Mouse (Mus musculus): Measurements from ENCODE around the gene Olfr288. TPM values are rescaled to one million over a fixed set of nuclear protein-coding genes. Genes with fewer than 3 reads are reported as not detected.
A peak's percentile ranks its signal among the peaks of the same experiment; 100 is the strongest.

Gene Olfr288
- total RNA-seq (2021) = not detected

DNA sequence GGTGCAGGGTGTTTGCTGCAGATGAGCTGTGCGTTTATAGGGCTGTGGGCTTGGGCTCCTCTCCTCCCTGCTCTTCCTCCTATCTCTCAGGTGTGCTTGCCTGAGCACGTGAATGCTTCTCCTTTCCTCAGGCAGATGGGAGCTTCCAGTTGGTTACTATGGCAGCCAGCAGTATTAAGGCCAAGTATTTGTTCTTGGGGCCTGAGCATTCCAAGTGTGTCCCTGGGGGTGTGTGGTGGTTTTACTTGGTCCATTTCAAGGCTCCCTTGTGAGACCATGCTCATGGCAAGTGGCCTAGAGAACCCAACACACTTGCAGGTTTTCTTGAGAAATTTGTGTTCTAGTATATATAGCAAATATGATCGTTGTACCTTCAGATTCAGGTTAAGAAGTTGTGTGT is at the start of gene Olfr288:
Gene Olfr288 (minus strand): TSS at position 101 of the 400 bp plus-strand sequence.
- DNase-seq (ENCODE audit: low spot score) = no peak
- intact Hi-C loops (cut with DNase I) = no loop called here

DNA sequence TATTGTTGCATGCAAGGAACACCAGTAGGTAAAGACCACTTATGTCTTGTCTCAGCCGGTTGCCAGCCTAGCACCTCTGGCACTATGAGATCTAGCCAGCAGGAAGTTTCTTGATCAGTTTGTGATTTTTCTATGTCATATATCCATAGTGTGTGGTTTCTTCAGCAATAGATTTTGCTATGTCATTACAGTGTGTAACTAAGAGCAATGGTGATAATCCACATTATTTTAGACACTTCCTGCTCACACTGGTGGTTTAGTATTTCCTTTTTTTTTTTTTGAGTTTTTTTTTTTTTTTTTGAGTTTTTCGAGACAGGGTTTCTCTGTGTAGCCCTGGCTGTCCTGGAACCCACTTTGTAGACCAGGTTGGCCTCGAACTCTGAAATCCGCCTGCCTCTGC is 40.1 kb upstream of the Olfr288 start:
- DNase-seq (ENCODE audit: low spot score) = no peak

DNA sequence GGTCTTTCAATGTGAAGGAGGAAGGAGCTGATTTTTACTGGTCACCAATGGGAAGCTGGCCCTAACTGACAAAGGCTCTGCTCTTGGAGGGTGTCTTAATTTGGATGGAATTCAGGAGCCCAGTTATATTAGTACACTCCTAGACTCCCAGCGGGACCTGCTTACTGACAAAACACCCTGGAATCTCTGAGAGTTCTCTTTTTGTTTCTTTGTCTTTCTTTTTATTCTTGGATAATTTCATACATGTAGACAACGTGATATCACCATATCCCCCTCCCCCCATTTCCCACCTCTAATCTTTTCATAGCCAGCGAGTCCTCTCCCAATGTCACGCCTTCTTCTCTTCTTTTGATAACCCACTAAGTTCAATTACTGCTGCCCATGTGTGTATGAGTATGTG is 39.0 kb upstream of the Olfr288 start, which contains the start of gene Olfr286:
Gene Olfr286 (minus strand): TSS at position 101 of the 400 bp plus-strand sequence.
- DNase-seq (ENCODE audit: low spot score) = no peak
- intact Hi-C loops (cut with DNase I) = no loop called here

More for the DNA sequence above, 40.1 kb upstream of the Olfr288 start:
- intact Hi-C loops (cut with DNase I) = no loop called here

DNA sequence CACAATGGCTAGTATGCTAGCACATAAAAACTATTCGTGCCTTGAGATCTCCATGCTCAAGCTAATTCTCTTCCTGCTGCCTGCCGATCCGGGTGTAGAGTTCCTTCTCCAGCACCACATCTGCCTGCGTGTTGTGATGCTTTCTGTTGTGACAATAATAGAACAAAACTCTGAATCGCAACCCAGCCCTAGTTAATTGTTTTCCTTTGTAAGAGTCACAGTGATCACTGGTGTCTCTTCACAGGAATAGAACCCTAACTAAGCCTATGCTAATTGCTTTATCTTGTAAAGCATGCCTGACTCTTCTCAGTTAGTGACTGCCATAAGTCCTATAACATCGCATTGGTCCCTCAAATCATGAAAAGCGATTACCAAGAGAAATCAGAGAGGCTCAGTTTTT is 30.8 kb upstream of the Olfr288 start:
- no peak for DNase-seq (ENCODE audit: low spot score)
- intact Hi-C loops (cut with DNase I) = no loop called here

DNA sequence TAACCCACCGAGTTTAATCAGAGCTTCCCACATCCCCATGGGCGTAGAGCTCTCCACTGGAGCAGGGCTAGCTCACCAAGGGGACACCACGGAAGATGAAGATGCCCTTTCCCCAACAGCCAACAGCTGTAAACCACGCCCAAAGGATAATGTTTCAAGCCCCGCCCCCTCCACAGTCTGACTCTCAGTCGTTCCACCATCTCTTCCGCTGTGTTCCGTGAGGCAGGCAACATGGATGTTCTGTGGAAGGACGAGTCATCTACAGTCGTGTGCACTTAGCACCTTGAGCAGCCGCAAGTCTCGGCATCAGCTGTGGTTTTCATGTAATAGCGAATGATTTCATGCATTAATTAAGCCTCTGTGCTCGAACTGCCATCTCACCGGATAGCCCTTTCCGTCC is 30.3 kb upstream of the Olfr288 start:
- intact Hi-C loops (cut with DNase I) = no loop called here
- DNase-seq (ENCODE audit: low spot score) = no peak

DNA sequence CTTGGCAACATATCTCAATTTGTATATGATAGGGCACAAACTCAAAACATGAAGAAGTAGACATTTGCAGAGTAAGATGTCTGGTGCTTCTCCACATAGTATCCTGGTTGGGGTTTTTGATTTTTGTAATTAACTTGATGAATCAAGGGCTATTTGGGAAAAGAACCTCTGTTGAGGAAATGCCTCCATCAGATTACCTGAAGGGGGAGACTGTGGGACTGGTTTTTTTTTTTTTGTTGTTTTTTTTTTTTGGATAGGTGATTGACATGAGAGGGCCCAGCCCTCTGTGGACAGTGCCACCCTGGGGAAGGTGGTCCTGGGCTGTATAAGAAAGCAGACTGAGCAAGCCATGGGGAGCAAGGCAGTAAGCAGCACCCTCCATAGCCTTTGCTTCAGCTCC is 27.0 kb upstream of the Olfr288 start:
- no peak for DNase-seq (ENCODE audit: low spot score)
- intact Hi-C loops (cut with DNase I) = no loop called here

DNA sequence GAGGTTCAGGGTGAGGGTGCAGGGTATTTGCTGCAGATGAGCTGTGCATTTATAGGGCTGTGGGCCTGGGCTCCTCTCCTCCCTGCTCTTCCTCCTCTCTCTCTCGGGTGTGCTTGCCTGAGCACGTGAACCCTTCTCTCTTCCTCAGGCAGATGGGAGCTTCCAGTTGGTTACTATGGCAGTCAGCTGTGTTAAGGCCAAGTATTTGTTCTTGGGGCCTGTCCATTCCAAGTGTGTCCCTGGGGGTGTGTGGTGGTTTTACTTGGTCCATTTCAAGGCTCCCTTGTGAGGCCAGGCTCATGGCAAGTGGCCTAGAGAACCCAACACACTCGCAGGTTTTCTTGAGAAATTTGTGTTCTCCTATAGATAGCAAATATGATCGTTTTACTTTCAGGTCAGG is 25.5 kb upstream of the Olfr288 start, which contains the start of the genes Gm44579 and Olfr287:
Gene Gm44579 (minus strand): TSS at position 101 of the 400 bp plus-strand sequence.
Gene Olfr287 (minus strand): TSS at position 180 of the 400 bp plus-strand sequence.
- intact Hi-C loops (cut with DNase I) = no loop called here
- no peak for DNase-seq (ENCODE audit: low spot score)

DNA sequence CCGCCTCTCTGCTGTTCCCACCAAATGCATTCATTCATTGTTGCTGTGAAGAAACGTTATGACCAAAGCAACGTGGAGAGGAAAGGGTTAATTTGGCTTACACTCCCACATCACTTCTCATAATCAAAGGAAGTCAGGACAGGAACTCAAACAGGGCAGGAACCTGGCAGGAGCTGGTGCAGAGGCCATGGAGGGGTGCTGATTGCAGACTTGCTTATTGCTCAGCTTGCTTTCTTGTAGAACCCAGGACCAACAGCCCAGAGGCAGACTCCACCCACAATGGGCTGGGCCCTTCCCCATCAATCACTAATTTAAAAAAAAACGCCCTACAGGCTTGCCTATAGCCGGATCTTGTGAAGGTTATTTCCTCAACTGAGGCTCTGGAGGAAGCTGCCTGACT is 18.8 kb upstream of the Olfr288 start:
- intact Hi-C loops (cut with DNase I) = no loop called here
- no peak for DNase-seq (ENCODE audit: low spot score)

DNA sequence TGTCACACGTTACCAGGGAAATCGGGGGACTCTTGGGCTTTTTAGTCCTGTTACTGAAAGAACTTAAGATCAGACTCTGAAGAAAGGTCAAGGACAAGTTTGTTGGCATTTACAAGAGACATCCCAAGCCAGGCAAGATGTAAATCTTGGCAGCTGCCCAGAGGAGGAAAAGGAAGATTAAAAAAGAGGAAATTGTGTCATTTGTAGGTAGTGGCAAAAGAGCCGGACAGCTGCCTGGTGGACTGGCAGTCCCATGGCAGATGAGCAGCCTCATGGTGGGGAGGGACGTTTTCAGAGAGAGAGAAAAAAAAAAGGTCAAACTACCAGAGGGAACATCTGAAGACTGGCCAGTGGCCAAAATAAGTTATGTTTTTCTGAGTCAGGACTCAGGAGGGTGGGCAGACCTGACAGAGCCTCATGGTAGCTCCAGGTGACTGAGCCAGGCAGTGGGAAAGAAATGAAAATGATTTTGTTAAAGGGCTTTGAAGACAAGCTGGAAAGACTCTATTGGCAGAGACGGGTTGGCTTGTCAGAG is 18.1 kb upstream of the Olfr288 start:
- intact Hi-C loops (cut with DNase I) = no loop called here
- DNase-seq (ENCODE audit: low spot score) = no peak

DNA sequence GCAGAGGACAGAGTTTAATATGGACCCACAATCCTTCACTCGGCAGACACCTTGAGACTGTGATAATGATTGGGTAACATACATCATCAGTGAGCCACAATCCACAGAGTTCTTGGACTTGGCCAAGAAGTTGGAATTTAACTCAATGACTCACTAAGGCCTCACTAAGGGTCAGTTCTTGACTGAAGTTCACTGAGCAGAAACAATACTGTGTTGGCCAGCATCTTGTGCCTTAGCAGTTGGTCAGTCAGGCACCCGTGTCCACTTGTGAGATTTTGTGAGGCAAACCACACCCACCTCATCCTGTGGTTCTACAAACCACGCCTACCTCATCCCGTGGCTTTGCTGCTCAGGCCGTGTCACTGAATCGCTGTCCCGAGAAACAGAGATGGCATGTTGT is 14.3 kb upstream of the Olfr288 start:
- no peak for DNase-seq (ENCODE audit: low spot score)
- intact Hi-C loops (cut with DNase I) = no loop called here

DNA sequence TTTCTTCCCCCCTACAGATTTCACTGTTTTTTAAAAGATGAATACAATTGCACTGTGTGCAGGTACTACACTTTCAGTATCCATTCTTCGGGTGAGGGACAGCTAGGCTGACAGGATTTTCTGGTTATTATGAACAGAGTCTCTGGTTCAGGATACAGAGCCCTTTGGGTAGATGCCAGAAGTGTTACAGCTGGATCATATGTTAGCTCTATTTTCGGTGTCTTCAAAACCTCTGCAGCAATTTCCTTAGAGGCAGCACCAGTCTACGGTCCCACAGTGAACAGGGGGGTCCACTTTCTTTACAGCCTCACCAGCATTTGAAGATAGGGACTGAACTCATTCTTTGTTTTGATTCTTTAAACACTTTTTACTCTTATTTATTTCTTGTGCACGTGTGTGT is 10.9 kb downstream of the Olfr288 start:
- intact Hi-C loops (cut with DNase I) = no loop called here
- no peak for DNase-seq (ENCODE audit: low spot score)

DNA sequence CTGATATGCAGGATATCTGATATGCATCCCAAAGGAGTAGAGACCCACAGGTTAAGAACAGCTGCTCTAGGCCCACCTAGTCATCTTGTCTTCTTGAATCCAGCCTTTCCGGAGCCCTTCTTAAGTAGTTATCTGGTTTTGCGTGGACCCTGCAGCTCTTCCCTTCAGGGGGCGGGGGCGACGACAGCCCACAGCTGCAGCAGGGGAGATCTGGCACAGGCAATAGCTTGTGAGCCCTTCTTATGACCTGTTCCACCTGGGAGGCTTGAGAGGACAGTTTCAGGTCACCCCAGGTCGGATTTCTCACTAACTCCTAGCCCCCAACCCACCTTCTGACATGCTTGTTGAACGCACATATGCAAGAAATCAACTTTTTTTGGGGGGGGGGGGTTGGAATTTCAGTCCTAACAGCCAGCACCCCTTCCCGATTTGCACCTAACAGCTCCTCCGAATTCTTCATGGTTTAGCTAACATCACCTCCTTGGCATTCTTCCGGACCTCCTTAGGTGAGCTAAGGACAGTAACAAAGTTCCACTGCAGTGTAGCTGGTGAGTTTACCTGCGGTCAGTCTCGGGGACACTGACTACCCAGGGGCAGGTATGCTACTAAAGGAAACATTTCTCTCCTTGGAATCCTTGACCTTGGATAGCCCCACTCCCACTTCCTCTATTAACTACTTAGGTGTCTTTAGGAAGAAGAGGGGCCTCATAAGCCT is 13.3 kb downstream of the Olfr288 start:
- intact Hi-C loops (cut with DNase I) = loop anchor here (2.0 kb wide), 1 partner anchor 207 kb away; no protein-coding TSS in a partner anchor
- DNase-seq (ENCODE audit: low spot score) = no peak

DNA sequence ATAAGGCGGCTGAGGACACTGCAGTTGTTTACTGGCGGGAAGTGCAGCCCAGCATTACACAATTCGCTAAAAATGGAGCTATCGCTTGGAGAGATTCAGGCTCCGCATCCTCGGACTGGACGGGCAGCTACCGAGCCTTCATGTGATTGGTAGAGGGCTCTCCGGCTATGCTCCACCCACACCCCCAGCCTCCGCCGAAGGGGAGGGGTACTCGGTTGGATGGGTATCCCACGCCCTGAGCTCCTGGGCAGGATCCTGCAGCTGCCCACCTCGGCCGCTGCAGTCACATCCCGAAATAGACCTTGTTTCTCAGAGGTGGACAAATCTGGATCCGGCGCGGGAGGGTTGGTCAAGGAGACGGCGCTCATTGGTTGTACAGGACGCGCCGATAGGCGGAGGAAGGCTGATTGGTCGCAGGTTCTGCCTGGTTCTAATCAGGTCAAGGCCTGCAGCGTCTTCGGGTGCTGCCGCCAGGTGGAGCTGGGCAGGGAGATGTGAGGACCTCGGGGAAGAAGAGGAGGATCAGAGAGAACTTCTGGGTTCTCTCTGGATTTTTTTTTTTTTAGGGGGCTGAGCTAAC is 14.1 kb downstream of the Olfr288 start:
- DNase-seq (ENCODE audit: low spot score) = peak; percentile 93

DNA sequence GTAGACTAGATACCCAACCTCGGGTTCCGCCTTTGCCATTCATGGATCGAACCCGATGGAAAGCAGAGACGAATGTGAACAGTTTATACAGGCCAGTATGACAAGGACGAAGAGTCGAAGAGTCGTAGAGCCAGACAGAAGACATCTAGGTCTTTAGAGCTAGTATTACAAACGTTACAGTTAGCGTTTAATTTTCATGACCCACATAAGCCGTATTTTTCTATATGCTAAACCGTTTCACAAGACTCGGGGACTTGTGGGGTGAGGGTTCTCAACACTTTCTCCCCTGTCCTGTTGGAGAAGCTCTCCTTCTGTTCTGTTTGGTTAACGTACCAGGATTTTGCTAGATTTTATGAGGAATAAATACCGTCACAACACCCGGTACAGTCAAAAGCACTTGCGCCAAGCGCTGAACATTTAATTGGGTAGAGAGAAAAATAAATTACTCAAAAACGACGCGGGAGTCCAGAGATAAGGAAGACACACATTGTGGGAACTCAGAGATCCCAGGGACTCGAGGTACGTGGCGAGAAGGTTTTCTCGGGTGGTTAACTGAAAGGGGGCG is 14.7 kb downstream of the Olfr288 start:
- no peak for DNase-seq (ENCODE audit: low spot score)
- intact Hi-C loops (cut with DNase I) = loop anchor here (2.0 kb wide), 1 partner anchor 208 kb away; no protein-coding TSS in a partner anchor

More for the DNA sequence above, 14.1 kb downstream of the Olfr288 start:
- intact Hi-C loops (cut with DNase I) = loop anchor here (2.0 kb wide), 1 partner anchor 208 kb away; no protein-coding TSS in a partner anchor

DNA sequence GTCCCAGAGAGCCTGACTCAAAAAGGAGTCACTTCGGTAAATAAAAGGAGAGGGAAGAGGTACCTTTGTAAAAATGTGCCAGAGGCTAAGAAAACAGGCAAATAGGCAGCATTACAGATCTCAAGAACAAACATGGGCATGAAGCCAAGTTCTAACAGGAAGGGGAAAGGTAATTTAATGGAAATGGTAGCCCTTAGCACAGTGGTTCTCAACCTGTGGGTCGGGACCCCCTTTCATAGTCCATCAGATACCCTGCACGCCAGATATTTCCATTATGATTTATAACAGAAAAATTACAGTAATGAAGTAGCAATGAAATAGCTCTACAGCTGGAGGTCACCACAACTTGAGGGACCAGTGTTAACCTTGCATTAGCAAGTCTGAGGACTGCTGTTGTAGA is 18.0 kb downstream of the Olfr288 start:
- intact Hi-C loops (cut with DNase I) = loop anchor here (10.0 kb wide), 1 partner anchor 213 kb away; the partner anchor contains the start of gene Tmem106c
- DNase-seq (ENCODE audit: low spot score) = no peak

DNA sequence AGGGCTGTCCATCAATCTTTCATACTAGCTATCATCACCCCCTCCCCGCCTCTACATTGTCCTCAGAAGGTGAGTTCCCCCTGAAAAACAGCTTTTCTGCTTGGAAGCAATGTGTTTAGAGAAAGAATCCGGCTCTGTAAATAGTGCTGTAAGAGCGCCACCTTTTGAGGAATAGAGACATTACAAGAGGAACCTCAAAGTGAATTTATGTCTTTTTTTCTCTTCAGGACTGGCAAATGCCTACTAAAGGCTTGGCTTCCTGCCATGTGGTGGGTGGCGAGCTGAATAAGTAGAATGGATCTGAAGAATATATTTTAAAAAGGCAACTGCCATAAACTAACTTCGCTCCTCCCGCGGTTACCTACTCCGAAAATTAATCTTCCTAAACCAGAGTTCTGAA is 21.5 kb downstream of the Olfr288 start:
- no peak for DNase-seq (ENCODE audit: low spot score)
- intact Hi-C loops (cut with DNase I) = loop anchor here (5.0 to 10.0 kb wide), 2 partner anchors 82 to 209 kb away; partner anchors contain the start of genes Pfkm, Senp1 and Tmem106c

DNA sequence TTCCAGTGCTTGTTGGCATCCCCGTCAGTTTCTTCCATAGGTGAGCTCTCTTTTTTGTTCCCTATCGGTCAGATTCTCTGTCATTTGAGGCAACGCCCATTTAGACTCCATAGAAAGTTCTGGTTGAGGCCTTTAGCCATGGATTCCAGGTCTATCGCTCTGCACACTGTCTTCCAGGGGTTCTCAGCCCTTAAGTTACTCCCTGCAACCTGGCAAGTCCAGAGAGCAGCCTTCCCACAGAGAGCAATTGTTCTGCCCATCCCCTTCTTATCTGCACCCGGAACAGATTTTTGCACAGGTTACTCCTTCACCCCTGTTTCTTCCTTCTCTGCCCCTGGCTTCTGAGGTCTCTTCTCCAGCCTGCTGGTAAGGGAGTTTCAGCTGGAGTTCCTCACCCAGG is 23.2 kb downstream of the Olfr288 start:
- intact Hi-C loops (cut with DNase I) = loop anchor here (5.0 to 10.0 kb wide), 2 partner anchors 80 to 207 kb away; partner anchors contain the start of genes Pfkm, Senp1 and Tmem106c
- DNase-seq (ENCODE audit: low spot score) = no peak

DNA sequence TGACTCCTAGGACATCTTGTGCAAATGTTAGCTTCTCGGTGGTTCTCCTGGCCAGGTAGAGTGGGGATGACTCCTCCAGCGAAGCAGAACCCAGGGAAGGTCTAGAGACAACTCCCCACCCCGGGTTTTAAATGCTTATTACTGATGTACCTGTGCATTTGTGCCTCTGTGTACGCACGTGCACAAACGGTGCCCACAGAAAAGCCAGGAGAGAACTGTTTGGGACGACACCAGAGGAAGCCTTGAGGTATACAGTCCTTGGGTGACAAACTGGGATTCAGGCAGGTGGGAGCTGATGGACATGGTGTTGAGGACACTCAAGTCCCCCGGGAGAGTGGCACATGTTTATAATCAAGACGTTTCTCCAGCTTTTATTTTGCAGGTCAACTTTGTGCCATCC is 24.4 kb downstream of the Olfr288 start:
- intact Hi-C loops (cut with DNase I) = loop anchor here (5.0 to 10.0 kb wide), 2 partner anchors 79 to 206 kb away; partner anchors contain the start of genes Pfkm, Senp1 and Tmem106c
- DNase-seq (ENCODE audit: low spot score) = no peak

DNA sequence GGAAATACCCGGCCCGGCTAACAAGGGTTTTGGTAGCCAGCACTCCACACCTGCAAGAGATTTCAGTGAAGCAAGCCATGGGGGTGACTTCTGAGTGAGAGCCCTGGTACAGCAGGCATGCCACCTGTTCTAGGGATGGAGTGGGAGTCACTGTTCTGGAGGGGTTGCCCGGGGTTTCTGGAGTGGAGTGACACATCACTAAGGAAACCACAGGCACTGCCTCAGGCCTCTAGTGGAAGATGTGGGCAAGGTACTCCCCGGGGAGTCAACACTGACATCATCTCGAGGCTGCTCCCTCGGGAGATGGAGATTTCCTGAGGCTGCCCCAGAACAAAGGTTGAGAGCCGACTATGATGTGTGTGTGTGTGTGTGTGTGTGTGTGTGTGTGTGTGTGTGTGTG is 25.0 kb downstream of the Olfr288 start:
- DNase-seq (ENCODE audit: low spot score) = no peak
- intact Hi-C loops (cut with DNase I) = loop anchor here (5.0 to 10.0 kb wide), 2 partner anchors 78 to 206 kb away; partner anchors contain the start of genes Pfkm, Senp1 and Tmem106c

DNA sequence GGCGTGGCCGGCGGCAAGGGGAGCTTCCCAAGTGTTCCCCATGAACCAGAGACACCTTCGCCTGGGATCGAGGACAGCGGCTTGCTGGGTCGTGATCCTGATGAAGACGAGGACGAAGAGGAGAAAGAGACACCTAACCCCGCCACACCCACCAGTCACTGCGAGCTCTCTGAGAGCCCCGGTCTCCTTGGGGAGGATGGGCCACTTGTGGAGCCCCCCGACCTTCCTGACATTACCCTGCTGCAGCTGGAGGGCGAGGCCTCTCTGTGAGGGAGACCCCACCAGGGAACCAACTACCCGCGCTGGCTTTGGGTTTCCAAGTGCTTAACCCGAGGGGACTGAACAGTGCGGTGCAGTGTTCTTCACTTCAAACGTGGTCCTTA is 26.7 kb downstream of the Olfr288 start:
- intact Hi-C loops (cut with DNase I) = no loop called here
- no peak for DNase-seq (ENCODE audit: low spot score)

Measured in heart, postnatal 25 days (tissue).